Mouse (Mus musculus): Measurements from ENCODE around the gene Commd1.

The Commd1 gene

DNA sequence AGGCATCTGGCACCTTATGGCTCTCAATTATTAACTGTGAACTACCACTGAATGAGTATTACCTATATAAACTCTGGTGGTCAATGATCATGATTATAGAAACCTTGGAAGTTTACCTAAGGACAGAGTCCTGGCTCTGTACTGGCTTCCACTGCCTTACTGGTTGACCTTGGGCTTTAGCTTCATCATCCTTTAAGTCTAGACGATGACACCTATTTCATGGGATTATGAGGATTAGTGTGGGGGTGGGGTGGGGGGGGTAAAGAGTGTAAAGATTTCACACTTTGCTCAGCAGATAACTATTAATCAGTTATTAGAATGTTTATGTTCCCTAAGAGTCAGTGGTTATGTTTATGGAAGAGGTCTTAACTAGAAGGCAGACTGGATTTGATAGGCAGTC lies 7.6 kb upstream of the Commd1 start:
- no peak for DNase-seq (ENCODE audit: low spot score)

DNA sequence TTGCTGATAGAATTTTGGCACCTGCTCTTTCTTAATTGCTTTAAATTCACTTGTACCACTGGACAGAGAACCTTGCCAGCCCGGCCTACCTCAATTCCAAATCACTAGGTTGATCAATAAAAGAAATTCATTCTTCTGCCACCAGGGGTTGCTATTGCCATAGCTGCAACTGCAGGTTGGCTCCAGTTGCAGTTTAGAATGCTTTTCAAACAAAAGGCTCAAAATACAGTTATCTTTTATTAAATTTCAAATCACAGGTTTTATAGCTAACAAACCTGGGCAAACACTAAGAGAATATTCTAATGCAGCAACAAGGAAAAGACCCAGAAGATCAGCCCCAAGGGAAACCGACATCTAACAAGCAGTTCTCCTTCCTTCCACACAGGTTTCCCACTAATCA lies 5.2 kb upstream of the Commd1 start:
- peak; percentile 43 for DNase-seq (ENCODE audit: low spot score)

DNA sequence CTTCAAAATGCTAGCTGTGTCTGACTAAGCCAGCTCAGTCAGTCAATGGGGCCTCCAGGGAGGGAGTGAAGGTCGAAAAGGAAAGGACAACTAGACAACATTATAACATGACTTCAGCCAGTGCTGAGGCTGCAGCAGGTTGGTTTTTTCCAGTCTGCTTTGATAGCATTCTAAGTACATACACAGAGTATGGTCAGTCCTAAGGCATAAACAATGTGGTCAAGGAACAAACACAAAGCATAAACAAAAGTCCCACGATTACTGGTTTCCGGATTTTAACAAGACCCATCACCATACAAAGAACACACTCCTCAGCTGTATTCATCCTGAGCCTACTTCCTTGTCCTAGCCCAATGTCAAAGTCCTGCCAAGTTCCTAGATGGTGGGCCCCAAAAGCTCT lies 3.3 kb upstream of the Commd1 start:
- no peak for DNase-seq (ENCODE audit: low spot score)

DNA sequence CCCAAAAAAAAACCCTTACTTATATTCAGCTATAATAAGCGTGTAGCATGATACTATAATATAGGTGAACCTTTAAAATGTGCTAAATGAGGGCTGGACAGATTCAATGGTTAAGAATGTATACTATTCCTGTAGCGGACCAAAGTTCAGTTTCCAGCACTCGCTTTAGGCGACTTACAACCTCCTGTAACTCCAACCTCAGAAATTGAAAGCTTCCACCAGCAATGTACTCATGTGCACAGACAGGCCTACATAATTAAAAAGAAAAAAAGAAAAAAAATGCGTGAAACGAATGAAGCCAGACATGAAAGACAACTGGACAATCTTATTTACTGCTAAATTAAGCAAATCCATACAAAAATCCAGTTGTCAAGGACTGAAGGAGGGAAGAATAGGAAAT lies 664 bp upstream of the Commd1 start:
- no peak for DNase-seq (ENCODE audit: low spot score)

- DNase-seq (ENCODE audit: low spot score) = no peak
Measured at GRCm38 (mm10) chr11:22981543-22981950, 635 bp downstream of the Commd1 start.

DNA sequence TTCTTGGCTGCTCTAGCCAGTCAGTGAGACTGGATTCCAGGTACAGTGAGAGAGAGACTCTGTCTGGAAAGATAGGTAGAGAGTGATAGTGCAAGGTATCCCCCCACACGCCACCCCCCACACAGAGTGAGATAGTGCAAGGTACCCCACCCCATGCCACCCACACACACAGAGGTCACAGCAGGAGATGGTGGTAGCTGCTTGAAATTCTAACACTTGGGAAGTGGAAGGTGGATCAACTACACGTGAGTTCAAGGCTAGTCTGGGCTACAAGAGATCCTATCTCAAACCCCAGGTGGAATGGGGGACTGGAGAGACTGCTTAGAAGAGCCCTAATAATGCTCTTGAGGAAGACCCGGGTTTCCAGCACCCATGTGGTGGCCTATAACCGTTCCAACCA lies 1.1 kb downstream of the Commd1 start:
- DNase-seq (ENCODE audit: low spot score) = no peak

GRCm38 (mm10) chr11:22979221-22979620 lies 3.0 kb downstream of the Commd1 start:
- DNase-seq (ENCODE audit: low spot score) = no peak

- DNase-seq (ENCODE audit: low spot score) = no peak
Measured at GRCm38 (mm10) chr11:22978711-22979110, 3.5 kb downstream of the Commd1 start.

DNA sequence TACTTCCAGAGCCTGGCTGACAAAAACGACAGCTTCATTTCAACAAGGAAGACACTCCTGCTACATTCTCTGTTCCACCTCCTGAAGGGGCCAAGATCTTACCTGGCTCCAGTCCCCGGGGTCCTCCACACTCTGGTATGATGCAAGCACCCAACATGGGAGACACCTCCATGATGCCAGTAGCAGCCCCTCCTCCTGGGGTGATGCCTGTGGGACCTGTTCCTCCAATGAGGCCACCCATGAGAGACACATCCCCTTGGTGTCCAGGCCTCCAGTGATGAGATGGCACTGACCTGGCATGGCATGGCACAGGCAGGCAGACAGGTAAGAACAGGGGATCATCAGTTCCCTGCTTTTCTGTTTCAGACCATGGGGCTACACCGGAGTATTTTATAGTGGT lies 4.0 kb downstream of the Commd1 start:
- no peak for DNase-seq (ENCODE audit: low spot score)

DNA sequence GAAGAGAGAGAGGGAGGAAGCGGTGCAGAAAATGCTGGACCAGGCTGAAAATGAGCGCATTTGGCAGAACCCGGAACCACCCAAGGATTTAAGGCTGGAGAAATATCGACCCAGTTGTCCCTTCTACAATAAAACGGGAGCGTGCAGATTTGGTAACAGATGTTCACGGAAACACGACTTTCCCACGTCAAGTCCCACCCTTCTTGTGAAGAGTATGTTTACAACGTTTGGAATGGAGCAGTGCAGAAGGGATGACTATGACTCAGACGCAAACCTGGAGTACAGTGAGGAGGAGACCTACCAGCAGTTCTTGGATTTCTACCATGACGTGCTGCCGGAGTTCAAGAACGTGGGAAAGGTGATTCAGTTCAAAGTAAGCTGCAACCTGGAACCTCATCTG lies 8.6 kb downstream of the Commd1 start:
- DNase-seq (ENCODE audit: low spot score) = no peak

- peak; percentile 75 for DNase-seq (ENCODE audit: low spot score)
Measured at GRCm38 (mm10) chr11:22972746-22973526, 9.2 kb downstream of the Commd1 start.

GRCm38 (mm10) chr11:22971835-22972709 lies 10.1 kb downstream of the Commd1 start, which contains the start of gene Zrsr1:
TSS of gene Zrsr1 (plus strand) at chr11:22972005.
- DNase-seq (ENCODE audit: low spot score) = peak; percentile 35

DNA sequence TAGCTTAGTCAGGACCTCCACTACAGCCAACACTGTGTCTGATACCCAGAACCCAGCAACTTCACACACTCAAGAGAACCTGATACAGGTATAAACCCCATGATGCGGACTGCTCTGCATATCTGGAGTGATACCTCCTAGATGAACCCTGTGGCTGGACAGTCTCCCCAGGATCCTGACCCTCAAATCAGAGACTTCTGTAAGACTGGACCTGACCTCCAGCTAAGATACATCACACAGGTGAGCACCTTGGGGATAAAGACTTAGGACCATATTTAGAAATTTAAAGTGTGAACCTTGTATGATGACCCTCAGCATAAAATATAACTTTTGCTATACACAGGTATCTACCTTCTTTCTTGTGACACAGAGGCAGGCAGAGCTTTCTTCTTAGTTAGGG lies 11.6 kb downstream of the Commd1 start:
- DNase-seq (ENCODE audit: low spot score) = no peak

DNA sequence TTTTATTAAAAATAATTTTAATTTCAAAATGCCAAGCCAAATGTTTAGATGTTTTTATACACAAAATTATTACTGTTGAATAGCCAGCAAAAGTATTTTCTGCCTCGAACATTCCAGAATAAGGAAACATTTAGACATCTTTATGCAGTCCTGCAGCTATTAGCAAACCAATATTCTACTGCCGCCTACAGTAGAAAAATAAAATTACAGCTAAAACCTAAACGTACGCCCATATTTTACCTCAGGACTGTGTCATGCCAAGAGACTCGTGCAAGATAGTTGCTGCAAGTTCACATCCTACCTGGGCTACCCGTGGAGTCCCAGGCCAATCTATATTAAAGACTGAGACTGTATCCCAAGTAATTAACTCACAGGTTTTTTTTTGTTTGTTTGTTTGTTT lies 12.7 kb downstream of the Commd1 start:
- no peak for DNase-seq (ENCODE audit: low spot score)

DNA sequence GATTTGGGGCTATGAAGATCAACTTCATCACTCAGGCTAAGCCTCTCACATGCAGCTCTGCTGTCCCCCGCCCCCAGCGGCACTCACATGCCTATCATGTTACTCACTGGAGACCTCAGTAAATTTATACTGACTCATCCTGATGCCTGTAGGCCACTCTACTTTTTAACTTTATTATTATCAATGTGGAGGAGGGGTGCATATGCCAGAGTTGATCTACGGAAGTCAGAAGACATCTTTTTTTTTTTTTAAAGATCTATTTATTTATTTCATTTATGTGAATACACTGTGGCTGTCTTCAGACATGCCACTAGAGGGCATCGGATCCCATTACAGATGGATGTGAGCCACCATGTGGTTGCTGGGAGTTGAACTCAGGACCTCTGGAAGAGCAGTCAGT lies 16.7 kb downstream of the Commd1 start:
- DNase-seq (ENCODE audit: low spot score) = no peak

GRCm38 (mm10) chr11:22964401-22964800 lies 17.8 kb downstream of the Commd1 start:
- no peak for DNase-seq (ENCODE audit: low spot score)

- no peak for DNase-seq (ENCODE audit: low spot score)
Measured at GRCm38 (mm10) chr11:22962101-22962500, 20.1 kb downstream of the Commd1 start.

DNA sequence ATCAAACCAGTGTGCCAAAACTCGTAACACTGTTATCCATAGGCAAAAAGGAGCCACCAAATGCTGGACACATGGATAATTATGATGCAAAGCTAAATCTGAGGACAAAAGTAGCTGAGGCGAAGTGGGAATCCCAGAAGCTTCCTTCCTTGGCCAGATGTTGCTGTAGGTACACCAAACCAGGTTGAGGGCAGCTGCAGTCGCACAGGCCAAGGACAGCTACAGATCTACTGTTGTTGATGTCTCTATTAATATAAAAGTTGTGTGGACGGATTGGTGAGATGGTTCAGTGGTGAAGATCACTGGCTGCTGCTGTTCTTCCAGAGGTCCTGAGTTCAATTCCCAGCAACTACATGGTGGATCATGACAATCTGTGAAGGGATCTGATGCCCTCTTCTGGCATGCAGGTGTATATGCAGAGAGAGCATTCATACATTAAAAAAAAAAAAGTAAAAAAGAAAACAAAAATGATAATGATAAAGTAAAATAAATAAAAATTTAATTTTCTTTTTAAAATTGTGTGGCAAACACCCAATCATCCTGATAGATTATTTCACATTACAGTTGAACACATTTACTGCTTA lies 24.3 kb downstream of the Commd1 start:
- no peak for DNase-seq (ENCODE audit: low spot score)

DNA sequence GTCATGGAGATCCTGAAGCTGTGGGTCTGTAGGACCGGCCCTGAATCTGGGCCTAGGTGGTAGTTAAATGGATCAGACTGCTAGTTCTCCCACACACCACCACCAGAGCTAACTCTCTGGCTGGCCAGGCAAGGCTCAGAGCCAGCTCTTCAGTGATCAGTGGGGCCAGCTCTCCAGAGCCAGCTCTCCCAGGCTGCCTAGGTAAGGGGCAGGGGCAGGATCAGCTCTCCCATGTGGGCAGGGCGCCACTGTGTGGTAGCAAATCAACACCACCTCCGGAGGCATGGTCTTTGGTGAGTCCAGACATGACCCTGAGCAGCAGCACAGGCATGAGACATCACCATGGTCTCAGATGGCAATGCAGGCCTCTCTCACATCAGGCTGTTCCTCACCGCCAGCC lies 25.4 kb downstream of the Commd1 start:
- DNase-seq (ENCODE audit: low spot score) = peak; percentile 30

DNA sequence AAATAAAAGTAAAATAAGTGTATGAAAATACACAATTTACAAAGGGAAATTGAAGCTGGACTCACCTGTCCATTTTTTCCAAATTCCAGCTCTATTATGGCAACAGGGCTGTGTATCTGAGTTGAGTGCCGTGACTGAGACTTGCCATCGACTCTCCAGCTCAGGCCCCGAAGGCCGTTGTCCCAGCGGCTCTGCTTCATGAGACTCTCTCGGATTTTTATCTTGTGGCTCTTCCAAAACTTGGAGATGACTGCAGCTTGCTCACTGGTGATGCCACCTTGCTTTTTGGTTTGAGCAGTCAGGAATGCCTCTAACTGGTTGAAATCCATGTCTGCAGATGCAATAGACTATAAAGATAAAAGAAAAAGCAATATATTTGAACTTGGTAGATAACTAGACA lies 25.8 kb downstream of the Commd1 start:
- no peak for DNase-seq (ENCODE audit: low spot score)

DNA sequence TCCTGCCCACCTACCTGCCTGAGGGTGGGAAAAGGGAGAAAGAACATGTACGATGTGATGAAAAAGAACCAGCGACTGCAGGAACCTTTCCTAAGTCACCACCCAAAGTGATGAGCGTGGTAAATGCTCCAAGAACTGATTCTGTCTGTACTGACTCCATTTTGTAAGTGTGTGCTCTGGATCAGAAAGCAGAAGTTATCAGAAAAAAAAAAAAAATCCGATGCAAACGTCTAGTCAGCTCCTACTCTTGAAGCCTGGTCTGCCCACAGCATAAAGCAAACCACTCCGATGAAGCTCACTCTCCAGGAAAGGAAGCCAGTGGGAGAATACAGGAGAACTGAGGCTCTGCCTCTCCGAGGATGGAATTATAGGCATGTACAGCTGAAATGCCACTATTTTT lies 29.5 kb downstream of the Commd1 start:
- no peak for DNase-seq (ENCODE audit: low spot score)

- no peak for DNase-seq (ENCODE audit: low spot score)
Measured at GRCm38 (mm10) chr11:22950131-22950530, 32.1 kb downstream of the Commd1 start.

DNA sequence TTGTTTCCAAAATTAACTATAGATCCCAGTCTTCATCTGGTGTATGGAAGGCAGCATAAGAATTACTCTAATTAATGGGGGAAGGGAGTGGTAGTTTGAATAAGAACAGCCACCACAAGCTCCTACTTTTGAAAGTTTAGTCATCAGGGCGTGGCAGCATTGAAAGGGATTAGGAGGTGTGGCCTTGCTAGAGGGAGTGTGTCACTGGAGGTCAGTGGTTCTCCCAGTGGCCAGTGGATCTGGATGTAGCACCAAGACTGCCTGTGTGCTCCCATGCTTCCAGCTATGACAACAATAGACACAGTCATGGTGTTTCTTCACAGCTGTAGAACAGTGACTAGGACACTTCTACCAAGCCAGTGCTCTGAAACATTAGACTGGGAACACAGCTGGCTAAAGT lies 33.1 kb downstream of the Commd1 start:
- DNase-seq (ENCODE audit: low spot score) = no peak
